Mouse (Mus musculus) lung, embryonic 14.5 days (tissue): ENCODE measurements around the gene Wfdc11. TPM values are rescaled to one million over a fixed set of nuclear protein-coding genes. Genes with fewer than 3 reads are reported as not detected.

Source experiments
- ATAC-seq: fragments of 200-750 bp; cut with Nextera tagmentation; 2 replicates; pipeline ENCODE4 v1.8.0; 2017; ENCODE audit warnings: mild to moderate bottlenecking, moderate TSS enrichment, moderate library complexity; ENCODE audit not compliant: insufficient read depth
- DNase-seq: peaks from one replicate; pipeline ENCODE4 v3.0.0-alpha.2; 2015
- H3K27ac ChIP-seq: fragments of 300-500 bp; sonication (generic); 2 replicates; pipeline ENCODE4 v1.5.1; 2014; ENCODE audit warnings: low read depth, mild to moderate bottlenecking, moderate library complexity
- H3K27me3 ChIP-seq: fragments of 300-500 bp; sonication (generic); 2 replicates; pipeline ENCODE4 v1.6.1; 2014; ENCODE audit warnings: low read length, control low read depth; ENCODE audit not compliant: insufficient read depth
- H3K36me3 ChIP-seq: fragments of 300-500 bp; sonication (generic); 2 replicates; pipeline ENCODE4 v1.6.1; 2014; ENCODE audit warnings: control low read depth; ENCODE audit not compliant: insufficient read depth
- H3K4me1 ChIP-seq: fragments of 300-500 bp; sonication (generic); 2 replicates; pipeline ENCODE4 v1.6.1; 2014; ENCODE audit warnings: antibody characterized with exemption, control low read depth; ENCODE audit not compliant: insufficient read depth
- H3K4me2 ChIP-seq: fragments of 300-500 bp; sonication (generic); 2 replicates; pipeline ENCODE4 v1.6.1; 2014; ENCODE audit warnings: mild to moderate bottlenecking
- H3K4me3 ChIP-seq: fragments of 300-500 bp; sonication (generic); 2 replicates; pipeline ENCODE4 v1.5.1; 2014; ENCODE audit warnings: low read depth, low read length
- H3K9ac ChIP-seq: fragments of 300-500 bp; sonication (generic); 2 replicates; pipeline ENCODE4 v1.6.1; 2014
- H3K9me3 ChIP-seq: fragments of 300-500 bp; sonication (generic); 2 replicates; pipeline ENCODE4 v1.6.1; 2016; ENCODE audit warnings: low read depth, low read length, control low read depth
- CTCF ChIP-seq: IDR thresholded peaks from 2 replicates; pipeline ENCODE4 v1.5.1; 2016; ENCODE audit warnings: antibody characterized with exemption, low read depth
- WGBS: fragments of 180-500 bp; shearing (Covaris S2); extraction: QIAGEN DNeasy Blood & Tissue Kit; methylation state at CpG from one replicate; pipeline ENCODE4 v1.1.7; 2014; 5-methylcytosine and 5-hydroxymethylcytosine counted together
- polyA plus RNA-seq: library from polyadenylated mRNA; unstranded; fragments of >200 nt; fragmentation: Nextera tagmentation; extraction: Ambion mirVana; gene quantifications from 2 replicates; pipeline ENCODE4 v1.2.1, GENCODE M21; 2014

Wfdc11 gene
- polyA plus RNA-seq, 1 experiment from 2014 or later: not detected

- WGBS: 86% methylated on average over 5 of the region's 5 CpGs
- no peak overlapping the region for H3K27ac ChIP-seq
- no peaks in the 10 kb centered on the region for H3K4me1 ChIP-seq
- H3K9ac ChIP-seq: no peak overlapping the region
- H3K27me3 ChIP-seq: no peaks in the 10 kb centered on the region
- no peak overlapping the region for H3K4me2 ChIP-seq
- ATAC-seq (no peak), DNase-seq (no peak)
- no peak overlapping the region for H3K4me3 ChIP-seq
- no peak for TF ChIP-seq CTCF
- H3K36me3 ChIP-seq: no peaks in the 10 kb centered on the region
- H3K9me3 ChIP-seq: no peaks in the 10 kb centered on the region
These were observed 27.9 kb upstream of the Wfdc11 start for GRCm38 (mm10) chr2:164701761-164702160.

DNA sequence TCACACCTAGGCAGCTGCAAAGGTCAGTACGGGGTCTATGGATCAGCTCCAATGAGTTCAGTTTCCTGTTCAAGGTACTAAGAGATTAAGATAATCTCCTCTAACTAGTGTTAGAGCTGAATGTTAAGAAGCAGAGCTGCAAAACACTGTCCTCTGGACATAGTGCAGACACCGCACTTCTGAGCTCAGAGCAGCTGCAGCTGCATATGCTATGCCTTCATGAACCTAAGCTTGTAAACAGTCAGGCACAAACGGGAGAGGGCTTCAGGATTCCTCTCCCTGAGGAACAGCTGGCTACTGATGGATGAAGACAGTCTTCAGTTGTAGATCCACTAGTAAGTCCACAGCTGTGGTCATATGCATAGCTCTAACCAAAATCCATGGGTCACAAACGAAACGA is 27.1 kb upstream of the Wfdc11 start:
- ATAC-seq (no peak), DNase-seq (no peak)
- H3K9me3 ChIP-seq: no peaks in the 10 kb centered on the region
- TF ChIP-seq CTCF: no peak
- H3K4me3 ChIP-seq: no peak overlapping the region
- no peaks in the 10 kb centered on the region for H3K36me3 ChIP-seq
- no peak overlapping the region for H3K27ac ChIP-seq
- WGBS: 59% methylated on average over 5 of the region's 5 CpGs
- no peaks in the 10 kb centered on the region for H3K4me1 ChIP-seq
- H3K27me3 ChIP-seq: no peaks in the 10 kb centered on the region
- H3K9ac ChIP-seq: no peak overlapping the region
- no peak overlapping the region for H3K4me2 ChIP-seq

DNA sequence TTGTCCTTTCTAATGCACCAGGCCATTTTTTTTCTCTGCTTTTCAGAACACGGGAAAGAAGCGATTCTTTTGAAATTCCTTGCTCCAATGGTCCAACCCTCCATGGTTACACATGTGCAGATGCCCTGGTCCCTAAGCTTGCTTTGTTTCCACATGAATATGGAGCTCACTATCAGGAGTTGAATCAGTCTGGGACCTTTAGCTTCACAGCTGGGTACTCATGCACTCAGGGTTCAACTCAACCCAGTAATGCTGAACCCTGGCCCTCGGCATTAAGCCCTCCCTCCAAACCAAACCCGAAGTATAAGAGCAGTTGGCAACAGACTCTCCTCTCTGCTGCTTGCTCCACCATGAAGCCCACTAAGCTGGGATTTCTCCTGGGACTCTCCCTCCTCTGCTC is 24.3 kb upstream of the Wfdc11 start, which contains the start of gene Spint4:
Gene Spint4, plus strand, starts transcription at position 301 of the 400 bp plus-strand sequence.
- H3K27me3 ChIP-seq: no peaks in the 10 kb centered on the region
- ATAC-seq (no peak), DNase-seq (no peak)
- no peak within 1 kb of the TSS for H3K4me3 ChIP-seq
- WGBS: 73% methylated on average over 4 of the region's 4 CpGs
- no peaks in the 10 kb centered on the region for H3K4me1 ChIP-seq
- H3K9me3 ChIP-seq: no peaks in the 10 kb centered on the region
- no peak within 1 kb of the TSS for H3K9ac ChIP-seq
- TF ChIP-seq CTCF: no peak
- H3K36me3 ChIP-seq: no peaks in the 10 kb centered on the region
- H3K4me2 ChIP-seq: no peak within 1 kb of the TSS
- no peak within 1 kb of the TSS for H3K27ac ChIP-seq

GRCm38 (mm10) chr2:164684807-164685206 is 10.9 kb upstream of the Wfdc11 start, which contains the start of gene Wfdc13:
Wfdc13 (plus strand) TSS chr2:164685107.
- 58% methylated on average over 3 of the region's 3 CpGs for WGBS
- Histone ChIP-seq H3K27me3 (no peaks in the 10 kb centered on the region), H3K9me3 (no peaks in the 10 kb centered on the region), H3K36me3 (no peaks in the 10 kb centered on the region), H3K4me1 (no peaks in the 10 kb centered on the region), H3K4me2 (no peak within 1 kb of the TSS), H3K4me3 (no peak within 1 kb of the TSS), H3K27ac (no peak within 1 kb of the TSS), H3K9ac (no peak within 1 kb of the TSS)
- TF ChIP-seq CTCF: no peak
- DNase-seq: no peak
- no peak for ATAC-seq

DNA sequence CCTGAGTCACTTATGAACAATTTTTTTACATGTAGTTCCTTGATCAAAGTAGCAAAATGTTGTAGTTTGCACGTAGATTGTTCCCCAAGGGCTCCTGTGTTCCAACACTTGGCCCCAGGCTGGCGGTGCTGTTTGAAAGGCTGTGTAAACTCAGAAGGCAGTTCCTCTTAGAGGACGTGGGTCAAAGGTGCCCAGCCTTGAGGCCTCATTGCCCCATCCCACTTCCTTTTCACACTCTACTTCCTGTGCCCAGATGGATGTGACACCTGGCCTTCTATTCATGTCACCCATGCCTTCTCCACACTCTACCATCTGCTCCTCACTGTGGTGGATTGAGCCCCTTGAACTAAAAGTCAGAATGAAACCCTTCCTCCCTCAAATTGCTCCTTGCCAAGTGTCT is 6.0 kb upstream of the Wfdc11 start:
- Histone ChIP-seq H3K9ac (no peak overlapping the region), H3K27ac (no peak overlapping the region), H3K9me3 (no peaks in the 10 kb centered on the region), H3K4me1 (peaks cover 5% of the 10 kb centered on the region; the same call in 1 of the 2 replicates), H3K27me3 (no peaks in the 10 kb centered on the region), H3K36me3 (no peaks in the 10 kb centered on the region), H3K4me2 (no peak overlapping the region), H3K4me3 (no peak overlapping the region)
- TF ChIP-seq CTCF: no peak
- no peak for ATAC-seq
- no peak for DNase-seq
- 19% methylated on average over 3 of the region's 3 CpGs for WGBS

DNA sequence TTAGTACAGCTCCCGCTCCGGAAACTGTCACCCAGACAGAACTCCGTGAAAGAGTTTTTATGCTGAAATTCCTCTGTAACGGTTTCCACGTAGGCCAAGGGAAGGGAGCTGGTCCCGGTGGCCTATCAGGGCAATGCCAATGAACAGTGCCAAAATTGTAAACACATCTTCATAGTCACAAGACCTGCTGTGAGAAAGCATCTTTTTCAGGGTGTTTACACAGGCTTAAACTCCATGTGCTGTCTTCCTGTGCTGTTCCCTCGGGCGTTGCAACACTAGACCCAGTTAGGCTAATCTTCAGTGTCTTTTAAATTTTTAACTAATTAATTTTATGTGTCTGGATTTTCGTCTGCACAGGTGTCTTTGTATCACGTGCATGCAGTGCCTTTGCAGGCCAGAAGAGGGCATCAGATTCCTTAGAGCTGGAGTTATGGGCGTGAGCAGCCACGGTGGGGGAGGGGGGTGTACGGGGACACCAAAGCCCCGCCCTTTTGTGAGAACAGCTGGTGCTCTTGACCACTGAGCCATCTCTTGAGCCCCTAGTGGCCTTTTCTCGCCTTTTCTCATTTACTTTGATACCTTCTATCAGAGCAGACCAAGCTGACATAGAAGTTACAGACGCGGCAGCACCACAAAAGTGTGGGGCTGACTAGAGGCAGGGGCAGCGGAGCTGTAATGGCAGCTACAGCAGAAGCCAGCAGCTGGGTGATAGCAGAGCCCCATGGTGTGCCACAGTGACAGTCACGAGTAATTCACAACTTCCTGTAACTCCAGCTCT is 5.2 kb upstream of the Wfdc11 start:
- Histone ChIP-seq H3K9ac (no peak overlapping the region), H3K36me3 (no peaks in the 10 kb centered on the region), H3K27me3 (no peaks in the 10 kb centered on the region), H3K4me2 (peak overlapping the region; percentile 55), H3K27ac (no peak overlapping the region), H3K4me3 (peak overlapping the region; percentile 23), H3K9me3 (no peaks in the 10 kb centered on the region), H3K4me1 (peaks cover 5% of the 10 kb centered on the region; the same call in 1 of the 2 replicates)
- ATAC-seq (peak; percentile 79; the same call in 1 of the 2 replicates), DNase-seq (peak; percentile 82)
- WGBS: 18% methylated on average over 19 of the region's 19 CpGs
- TF ChIP-seq CTCF: peak; percentile 86

DNA sequence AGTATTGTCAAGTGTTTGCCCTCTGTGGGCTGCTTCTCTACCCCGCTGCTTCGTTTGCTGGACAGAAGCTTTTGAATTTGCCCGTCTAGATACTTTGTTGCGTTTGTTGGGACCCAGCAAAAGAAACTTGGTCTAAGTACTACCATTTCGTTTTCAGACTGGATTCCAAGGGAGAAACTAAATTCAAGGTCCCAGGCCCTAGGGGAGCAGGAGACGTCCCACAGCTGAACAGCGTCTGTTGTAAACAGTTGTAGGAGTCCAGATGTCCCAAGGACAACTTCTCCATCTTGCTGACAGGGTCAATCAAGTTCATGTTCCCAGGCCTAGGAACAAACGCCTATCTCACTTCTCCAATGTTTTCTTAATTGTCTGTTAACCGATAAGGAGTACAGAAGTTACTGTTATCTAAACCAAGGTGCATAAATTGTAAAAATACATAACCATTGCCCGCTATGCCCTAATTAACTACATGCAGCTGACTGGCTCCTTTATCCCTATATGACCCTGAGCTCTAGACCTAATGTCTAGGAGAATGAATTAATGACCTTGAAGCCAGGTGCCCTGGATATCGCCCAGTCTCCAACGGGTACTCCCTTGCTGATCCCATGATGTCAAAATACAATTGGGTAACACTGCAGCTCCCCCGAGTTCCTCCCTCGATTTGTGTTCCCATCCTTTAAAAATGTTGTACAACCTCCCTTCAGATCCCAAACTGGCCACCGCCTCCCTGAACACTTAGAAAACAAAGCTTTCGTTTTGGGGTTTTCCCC is 3.2 kb upstream of the Wfdc11 start:
- 63% methylated on average over 16 of the region's 16 CpGs for WGBS
- Histone ChIP-seq H3K9me3 (no peaks in the 10 kb centered on the region), H3K27ac (no peak overlapping the region), H3K4me3 (no peak overlapping the region), H3K9ac (no peak overlapping the region), H3K4me2 (no peak overlapping the region), H3K4me1 (peaks cover 5% of the 10 kb centered on the region; the same call in 1 of the 2 replicates), H3K27me3 (no peaks in the 10 kb centered on the region), H3K36me3 (no peaks in the 10 kb centered on the region)
- no peak for DNase-seq
- TF ChIP-seq CTCF: no peak
- ATAC-seq: no peak
